Mouse (Mus musculus) intestine, embryonic 15.5 days (tissue): ENCODE measurements around the gene Rala. TPM values are rescaled to one million over a fixed set of nuclear protein-coding genes. Genes with fewer than 3 reads are reported as not detected.

Source experiments
- polyA plus RNA-seq: library from polyadenylated mRNA; unstranded; fragments of >200 nt; fragmentation: Nextera tagmentation; extraction: Ambion mirVana; gene quantifications from 2 replicates; pipeline ENCODE4 v1.2.1, GENCODE M21; 2015

Rala gene
- polyA plus RNA-seq, 1 experiment from 2014 or later = 108 TPM

Other genes starting within 250 kb of the Rala start
- 44.4 and 49.6 TPM in 2 replicates for gene Mplkip, start 249.0 kb downstream of the Rala start, polyA plus RNA-seq
- 5.3 and 6.1 TPM in 2 replicates for gene Sugct, start 248.7 kb downstream of the Rala start, polyA plus RNA-seq
- 13.8 and 14.5 TPM in 2 replicates for gene Cdk13, start 139.1 kb downstream of the Rala start, polyA plus RNA-seq
- 68.6 and 73.7 TPM in 2 replicates for gene Yae1d1, start 49.1 kb upstream of the Rala start, polyA plus RNA-seq